Mouse (Mus musculus): ENCODE results near the gene Map3k7.

GRCm38 (mm10) chr4:31933171-31933570 is 30.7 kb upstream of the Map3k7 start:
- TF ChIP-seq CTCF (IDR thresholded peaks at IDR 0.05; ENCODE audit: low read depth), result no peak
- no peak for TF ChIP-seq EP300 (IDR thresholded peaks at IDR 0.05; ENCODE audit: low read depth)

Data from liver, embryonic 14.5 days (tissue).